Mouse (Mus musculus): ENCODE data around the gene Igsf21. TPM values are rescaled to one million over a fixed set of nuclear protein-coding genes. Genes with fewer than 3 reads are reported as not detected.

Igsf21 gene
- polyA plus RNA-seq, 1 experiment from 2014 or later, result 0.68 TPM

- H3K27me3 ChIP-seq (ENCODE audit: insufficient read depth, poor library complexity, severe bottlenecking), result peaks cover 94% of the 10 kb centered on the region
Measured at GRCm38 (mm10) chr4:140248396-140248795, 1.8 kb upstream of the Igsf21 start.

GRCm38 (mm10) chr4:140247006-140248003, 721 bp upstream of the Igsf21 start:
- Histone ChIP-seq H3K9me3 (no peaks in the 10 kb centered on the region), H3K4me3 (peak overlapping the region; percentile 53), H3K27ac (no peak overlapping the region), H3K36me3 (no peaks in the 10 kb centered on the region), H3K4me1 (peaks cover 25% of the 10 kb centered on the region), H3K27me3 (ENCODE audit: insufficient read depth, poor library complexity, severe bottlenecking) (peaks cover 97% of the 10 kb centered on the region)
- DNase-seq (ENCODE audit: low spot score), result no peak
- 13% methylated on average over 28 of the region's 28 CpGs for WGBS

More at GRCm38 (mm10) chr4:140248396-140248795, 1.8 kb upstream of the Igsf21 start:
- DNase-seq (ENCODE audit: low spot score), result no peak
- H3K27ac ChIP-seq, result no peak overlapping the region
- no peaks in the 10 kb centered on the region for H3K9me3 ChIP-seq
- no peaks in the 10 kb centered on the region for H3K36me3 ChIP-seq
- 8% methylated on average over 8 of the region's 8 CpGs for WGBS
- H3K4me1 ChIP-seq, result peaks cover 25% of the 10 kb centered on the region
- no peak overlapping the region for H3K4me3 ChIP-seq

GRCm38 (mm10) chr4:140245286-140246179, 1.1 kb downstream of the Igsf21 start:
- H3K27me3 ChIP-seq (ENCODE audit: insufficient read depth, poor library complexity, severe bottlenecking), result peaks cover 100% of the 10 kb centered on the region
- peak overlapping the region; percentile 53 for H3K4me3 ChIP-seq
- H3K9me3 ChIP-seq, result no peaks in the 10 kb centered on the region
- no peaks in the 10 kb centered on the region for H3K36me3 ChIP-seq
- H3K27ac ChIP-seq, result no peak overlapping the region
- peaks cover 25% of the 10 kb centered on the region for H3K4me1 ChIP-seq
- 4% methylated on average over 23 of the region's 23 CpGs for WGBS
- no peak for DNase-seq (ENCODE audit: low spot score)

GRCm38 (mm10) chr4:140244835-140245234, 1.7 kb downstream of the Igsf21 start:
- H3K4me1 ChIP-seq, result peaks cover 25% of the 10 kb centered on the region
- no peak overlapping the region for H3K4me3 ChIP-seq
- no peaks in the 10 kb centered on the region for H3K36me3 ChIP-seq
- peaks cover 100% of the 10 kb centered on the region for H3K27me3 ChIP-seq (ENCODE audit: insufficient read depth, poor library complexity, severe bottlenecking)
- H3K9me3 ChIP-seq, result no peaks in the 10 kb centered on the region
- no peak overlapping the region for H3K27ac ChIP-seq
- DNase-seq (ENCODE audit: low spot score), result no peak
- WGBS, result 2% methylated on average over 10 of the region's 10 CpGs

- H3K36me3 ChIP-seq, result no peaks in the 10 kb centered on the region
- H3K4me1 ChIP-seq, result peaks cover 25% of the 10 kb centered on the region
- WGBS, result 2% methylated on average over 40 of the region's 40 CpGs
- H3K27ac ChIP-seq, result no peak overlapping the region
- no peak overlapping the region for H3K4me3 ChIP-seq
- H3K27me3 ChIP-seq (ENCODE audit: insufficient read depth, poor library complexity, severe bottlenecking), result peaks cover 97% of the 10 kb centered on the region
- DNase-seq (ENCODE audit: low spot score), result no peak
- H3K9me3 ChIP-seq, result no peaks in the 10 kb centered on the region
Measured at GRCm38 (mm10) chr4:140244161-140244813, 2.3 kb downstream of the Igsf21 start.

GRCm38 (mm10) chr4:140243231-140243630, 3.4 kb downstream of the Igsf21 start:
- peaks cover 94% of the 10 kb centered on the region for H3K27me3 ChIP-seq (ENCODE audit: insufficient read depth, poor library complexity, severe bottlenecking)
- H3K4me1 ChIP-seq, result peaks cover 25% of the 10 kb centered on the region
- no peaks in the 10 kb centered on the region for H3K9me3 ChIP-seq
- no peak for DNase-seq (ENCODE audit: low spot score)
- WGBS, result 20% methylated on average over 16 of the region's 16 CpGs
- H3K27ac ChIP-seq, result no peak overlapping the region
- no peak overlapping the region for H3K4me3 ChIP-seq
- H3K36me3 ChIP-seq, result no peaks in the 10 kb centered on the region

GRCm38 (mm10) chr4:140242291-140242690, 4.3 kb downstream of the Igsf21 start:
- no peak for DNase-seq (ENCODE audit: low spot score)
- Histone ChIP-seq H3K4me1 (peaks cover 25% of the 10 kb centered on the region), H3K27ac (no peak overlapping the region), H3K36me3 (no peaks in the 10 kb centered on the region), H3K27me3 (ENCODE audit: insufficient read depth, poor library complexity, severe bottlenecking) (peaks cover 92% of the 10 kb centered on the region), H3K4me3 (no peak overlapping the region), H3K9me3 (no peaks in the 10 kb centered on the region)
- WGBS, result 70% methylated on average over 1 of the region's 1 CpGs

GRCm38 (mm10) chr4:140237305-140237741, 9.3 kb downstream of the Igsf21 start:
- Histone ChIP-seq H3K27ac (no peak overlapping the region), H3K36me3 (no peaks in the 10 kb centered on the region), H3K27me3 (ENCODE audit: insufficient read depth, poor library complexity, severe bottlenecking) (peaks cover 63% of the 10 kb centered on the region), H3K4me3 (no peak overlapping the region), H3K4me1 (no peaks in the 10 kb centered on the region), H3K9me3 (no peaks in the 10 kb centered on the region)
- 27% methylated on average over 10 of the region's 10 CpGs for WGBS
- no peak for DNase-seq (ENCODE audit: low spot score)

GRCm38 (mm10) chr4:140235361-140236153, 11.0 kb downstream of the Igsf21 start:
- no peak for DNase-seq (ENCODE audit: low spot score)
- no peaks in the 10 kb centered on the region for H3K9me3 ChIP-seq
- WGBS, result 56% methylated on average over 9 of the region's 9 CpGs

GRCm38 (mm10) chr4:140234412-140235205, 12.0 kb downstream of the Igsf21 start:
- DNase-seq (ENCODE audit: low spot score), result no peak
- 79% methylated on average over 18 of the region's 18 CpGs for WGBS
- Histone ChIP-seq H3K27me3 (ENCODE audit: insufficient read depth, poor library complexity, severe bottlenecking) (peaks cover 43% of the 10 kb centered on the region), H3K4me1 (no peaks in the 10 kb centered on the region), H3K27ac (no peak overlapping the region), H3K4me3 (no peak overlapping the region), H3K9me3 (no peaks in the 10 kb centered on the region), H3K36me3 (no peaks in the 10 kb centered on the region)

More at GRCm38 (mm10) chr4:140235361-140236153, 11.0 kb downstream of the Igsf21 start:
- no peaks in the 10 kb centered on the region for H3K36me3 ChIP-seq
- no peaks in the 10 kb centered on the region for H3K4me1 ChIP-seq
- H3K4me3 ChIP-seq, result no peak overlapping the region
- peaks cover 47% of the 10 kb centered on the region for H3K27me3 ChIP-seq (ENCODE audit: insufficient read depth, poor library complexity, severe bottlenecking)
- H3K27ac ChIP-seq, result no peak overlapping the region

- peaks cover 55% of the 10 kb centered on the region for H3K27me3 ChIP-seq (ENCODE audit: insufficient read depth, poor library complexity, severe bottlenecking)
- H3K4me3 ChIP-seq, result no peak overlapping the region
- DNase-seq (ENCODE audit: low spot score), result no peak
- H3K27ac ChIP-seq, result no peak overlapping the region
- no peaks in the 10 kb centered on the region for H3K9me3 ChIP-seq
- H3K36me3 ChIP-seq, result no peaks in the 10 kb centered on the region
- H3K4me1 ChIP-seq, result 0 out of 2 replicates have a peak, but pooled peaks cover 8% of the 10 kb centered on the region
- 67% methylated on average over 5 of the region's 7 CpGs for WGBS
Measured at GRCm38 (mm10) chr4:140227837-140228236, 18.7 kb downstream of the Igsf21 start.

All from heart, embryonic 10.5 days (tissue).